Mouse (Mus musculus): ENCODE data around the gene Agbl1. TPM values are rescaled to one million over a fixed set of nuclear protein-coding genes. Genes with fewer than 3 reads are reported as not detected.

Gene Agbl1
- polyA plus RNA-seq, 1 experiment: 0.63 TPM

DNA sequence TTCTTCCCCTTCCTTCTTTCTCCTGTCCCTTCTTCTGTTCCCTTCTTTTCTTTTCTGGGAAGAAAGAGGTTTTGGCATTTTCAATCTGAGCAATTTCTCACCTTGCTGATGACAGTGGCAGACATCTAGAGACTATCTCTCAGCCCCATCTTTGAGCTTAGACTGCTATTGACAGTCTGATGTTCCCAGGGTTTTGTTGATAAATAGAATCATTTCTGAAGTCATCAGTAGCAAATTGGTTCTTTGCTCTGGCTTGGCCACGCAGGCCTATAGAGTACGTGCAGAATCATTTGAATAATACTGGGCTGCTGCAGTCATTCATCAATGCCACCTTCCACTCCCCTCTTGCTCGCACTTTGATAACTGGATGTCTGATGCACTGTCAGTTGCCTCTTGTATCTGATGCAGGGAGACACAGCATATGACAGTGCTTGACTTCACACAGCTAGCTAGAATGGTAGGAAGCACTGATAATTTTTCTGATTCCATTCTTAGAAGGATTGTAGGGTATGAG lies 186.5 kb downstream of the Agbl1 start:
- no peak overlapping the region for H3K27ac ChIP-seq (ENCODE audit: control insufficient read depth, insufficient read depth, low read depth, low read length)
- no peaks in the 10 kb centered on the region for H3K36me3 ChIP-seq (ENCODE audit: control insufficient read depth, insufficient read depth, low read length)
- TF ChIP-seq POLR2A (IDR thresholded peaks at IDR 0.05; ENCODE audit: control insufficient read depth, low read depth, low read length): no peak
- TF ChIP-seq CTCF (IDR thresholded peaks at IDR 0.05; ENCODE audit: control insufficient read depth, insufficient read depth, insufficient replicate concordance, low read depth, low read length): no peak
- no peak overlapping the region for H3K4me3 ChIP-seq (ENCODE audit: control insufficient read depth, low read depth, low read length)
- H3K27me3 ChIP-seq (ENCODE audit: control insufficient read depth, insufficient read depth, low read length): no peaks in the 10 kb centered on the region
- H3K4me1 ChIP-seq (ENCODE audit: control insufficient read depth, insufficient read depth, low read length): no peaks in the 10 kb centered on the region

DNA sequence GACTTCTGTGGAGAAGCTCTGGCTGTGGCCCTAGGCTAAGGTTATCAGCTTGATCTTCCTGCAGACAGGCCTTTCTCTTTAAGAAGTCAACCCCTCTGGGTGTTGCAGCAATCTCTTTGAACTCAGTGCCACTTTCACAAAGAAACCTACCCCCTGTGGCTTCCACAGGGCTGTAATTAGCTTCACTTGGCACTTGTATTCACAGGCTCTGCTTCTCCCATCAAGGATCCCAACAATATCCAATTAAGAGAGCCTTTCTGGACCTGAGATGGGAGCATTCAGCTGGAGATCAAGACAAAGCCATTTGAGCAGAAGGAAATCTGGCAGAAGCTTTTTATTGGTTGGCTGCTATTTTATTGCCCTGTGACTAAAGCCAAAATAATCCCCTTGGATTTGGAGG lies 208.9 kb downstream of the Agbl1 start:
- no peak for TF ChIP-seq CTCF (IDR thresholded peaks at IDR 0.05; ENCODE audit: control insufficient read depth, insufficient read depth, insufficient replicate concordance, low read depth, low read length)
- TF ChIP-seq POLR2A (IDR thresholded peaks at IDR 0.05; ENCODE audit: control insufficient read depth, low read depth, low read length): no peak
- Histone ChIP-seq H3K27me3 (ENCODE audit: control insufficient read depth, insufficient read depth, low read length) (no peaks in the 10 kb centered on the region), H3K27ac (ENCODE audit: control insufficient read depth, insufficient read depth, low read depth, low read length) (no peak overlapping the region), H3K36me3 (ENCODE audit: control insufficient read depth, insufficient read depth, low read length) (no peaks in the 10 kb centered on the region), H3K4me1 (ENCODE audit: control insufficient read depth, insufficient read depth, low read length) (no peaks in the 10 kb centered on the region), H3K4me3 (ENCODE audit: control insufficient read depth, low read depth, low read length) (no peak overlapping the region)

DNA sequence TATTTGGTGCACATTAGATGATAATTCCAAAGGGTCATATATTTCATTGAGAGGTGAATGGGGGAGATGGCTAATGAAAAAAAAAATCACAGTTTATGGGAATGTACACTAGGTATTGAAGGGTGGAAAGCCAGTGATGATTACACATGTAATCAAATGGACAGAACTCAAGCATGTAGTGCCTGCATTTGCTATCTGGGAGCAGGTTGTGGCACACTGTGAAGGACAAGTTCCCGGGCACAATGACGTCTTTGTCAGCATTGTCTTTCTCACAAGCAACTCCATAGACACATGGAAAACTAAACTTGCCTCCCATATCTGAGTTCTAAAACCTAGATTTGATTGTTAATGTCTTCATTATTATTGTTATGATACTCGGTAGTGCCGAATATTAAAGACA lies 209.3 kb downstream of the Agbl1 start:
- Histone ChIP-seq H3K27me3 (ENCODE audit: control insufficient read depth, insufficient read depth, low read length) (no peaks in the 10 kb centered on the region), H3K4me3 (ENCODE audit: control insufficient read depth, low read depth, low read length) (no peak overlapping the region), H3K27ac (ENCODE audit: control insufficient read depth, insufficient read depth, low read depth, low read length) (no peak overlapping the region), H3K36me3 (ENCODE audit: control insufficient read depth, insufficient read depth, low read length) (no peaks in the 10 kb centered on the region), H3K4me1 (ENCODE audit: control insufficient read depth, insufficient read depth, low read length) (no peaks in the 10 kb centered on the region)
- TF ChIP-seq CTCF (IDR thresholded peaks at IDR 0.05; ENCODE audit: control insufficient read depth, insufficient read depth, insufficient replicate concordance, low read depth, low read length) (no peak), POLR2A (IDR thresholded peaks at IDR 0.05; ENCODE audit: control insufficient read depth, low read depth, low read length) (no peak)

DNA sequence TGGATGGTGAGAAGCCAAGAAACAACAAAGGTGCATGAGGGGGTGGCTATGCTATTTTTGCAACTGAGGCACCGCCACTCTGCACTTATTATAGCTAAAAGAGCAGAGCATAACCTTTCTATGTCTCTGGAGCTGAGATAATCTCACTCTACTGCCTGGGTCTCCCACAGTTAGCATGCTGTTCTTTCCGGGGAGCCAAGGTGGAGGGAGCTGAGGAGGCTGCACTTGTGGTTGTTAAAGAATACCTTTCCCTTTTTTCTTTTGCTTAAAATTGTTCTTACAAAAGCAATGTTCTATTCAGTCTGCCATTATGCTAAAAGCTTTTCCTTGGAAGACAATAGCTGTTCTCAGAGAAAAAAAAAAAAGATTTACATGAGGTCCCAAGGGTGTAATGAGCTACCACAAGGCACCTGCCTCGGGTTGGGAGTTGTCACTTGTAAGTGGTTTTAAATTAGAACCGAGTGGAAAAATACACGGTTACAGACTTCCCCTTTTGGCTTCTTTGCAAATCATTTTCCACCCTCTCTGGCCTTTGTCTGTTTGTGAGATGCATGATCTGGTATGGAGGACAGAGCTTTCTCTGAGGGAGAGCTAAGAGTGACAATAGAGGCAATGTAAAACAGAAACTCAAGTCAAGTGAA lies 232.8 kb downstream of the Agbl1 start:
- Histone ChIP-seq H3K4me3 (ENCODE audit: control insufficient read depth, low read depth, low read length) (no peak overlapping the region), H3K27ac (ENCODE audit: control insufficient read depth, insufficient read depth, low read depth, low read length) (no peak overlapping the region), H3K27me3 (ENCODE audit: control insufficient read depth, insufficient read depth, low read length) (no peaks in the 10 kb centered on the region), H3K4me1 (ENCODE audit: control insufficient read depth, insufficient read depth, low read length) (no peaks in the 10 kb centered on the region), H3K36me3 (ENCODE audit: control insufficient read depth, insufficient read depth, low read length) (no peaks in the 10 kb centered on the region)
- no peak for TF ChIP-seq POLR2A (IDR thresholded peaks at IDR 0.05; ENCODE audit: control insufficient read depth, low read depth, low read length)
- TF ChIP-seq CTCF (IDR thresholded peaks at IDR 0.05; ENCODE audit: control insufficient read depth, insufficient read depth, insufficient replicate concordance, low read depth, low read length): no peak

DNA sequence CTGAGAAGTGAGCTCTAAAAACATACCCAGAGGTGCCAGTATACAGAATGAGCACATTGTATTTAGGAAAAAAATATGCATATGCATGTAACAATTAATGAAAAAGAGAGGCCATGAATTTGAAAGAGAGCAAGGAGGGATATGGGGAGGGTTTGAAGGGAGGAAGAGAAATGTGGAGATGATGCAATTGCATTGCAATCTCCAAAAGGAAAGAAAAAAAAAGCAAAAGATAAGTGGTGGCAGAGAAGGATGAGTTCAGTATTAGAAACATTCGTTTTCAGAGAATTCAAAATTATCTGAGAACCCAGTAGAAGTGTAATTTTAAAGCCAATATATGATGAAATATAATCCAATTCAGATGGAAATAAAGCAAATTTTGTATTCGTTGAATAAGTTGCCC lies 236.7 kb downstream of the Agbl1 start:
- no peaks in the 10 kb centered on the region for H3K36me3 ChIP-seq (ENCODE audit: control insufficient read depth, insufficient read depth, low read length)
- H3K27ac ChIP-seq (ENCODE audit: control insufficient read depth, insufficient read depth, low read depth, low read length): no peak overlapping the region
- TF ChIP-seq POLR2A (IDR thresholded peaks at IDR 0.05; ENCODE audit: control insufficient read depth, low read depth, low read length) (no peak), CTCF (IDR thresholded peaks at IDR 0.05; ENCODE audit: control insufficient read depth, insufficient read depth, insufficient replicate concordance, low read depth, low read length) (no peak)
- no peak overlapping the region for H3K4me3 ChIP-seq (ENCODE audit: control insufficient read depth, low read depth, low read length)
- no peaks in the 10 kb centered on the region for H3K27me3 ChIP-seq (ENCODE audit: control insufficient read depth, insufficient read depth, low read length)
- H3K4me1 ChIP-seq (ENCODE audit: control insufficient read depth, insufficient read depth, low read length): no peaks in the 10 kb centered on the region

DNA sequence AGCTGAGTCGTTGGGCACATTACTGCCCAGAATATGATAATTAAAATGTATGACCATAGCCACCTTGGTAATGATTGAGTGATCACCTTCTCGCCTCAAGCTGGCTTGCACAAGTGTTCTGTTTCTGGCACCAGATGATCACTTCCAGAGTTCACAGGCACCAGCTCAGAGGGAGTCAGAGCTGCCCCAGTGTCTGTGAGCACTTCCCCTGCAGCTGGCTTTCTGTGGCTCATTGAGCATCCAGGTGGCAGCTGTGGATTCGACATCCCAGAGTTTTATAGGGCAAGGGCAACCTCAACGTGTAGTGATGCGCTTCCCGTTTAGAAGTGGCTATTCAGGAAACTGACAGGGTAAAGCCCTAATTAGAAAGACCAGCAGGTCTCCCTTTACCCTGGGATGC lies 244.5 kb downstream of the Agbl1 start:
- H3K4me1 ChIP-seq (ENCODE audit: control insufficient read depth, insufficient read depth, low read length): no peaks in the 10 kb centered on the region
- H3K27me3 ChIP-seq (ENCODE audit: control insufficient read depth, insufficient read depth, low read length): no peaks in the 10 kb centered on the region
- H3K27ac ChIP-seq (ENCODE audit: control insufficient read depth, insufficient read depth, low read depth, low read length): no peak overlapping the region
- H3K36me3 ChIP-seq (ENCODE audit: control insufficient read depth, insufficient read depth, low read length): no peaks in the 10 kb centered on the region
- no peak overlapping the region for H3K4me3 ChIP-seq (ENCODE audit: control insufficient read depth, low read depth, low read length)
- TF ChIP-seq CTCF (IDR thresholded peaks at IDR 0.05; ENCODE audit: control insufficient read depth, insufficient read depth, insufficient replicate concordance, low read depth, low read length): no peak
- no peak for TF ChIP-seq POLR2A (IDR thresholded peaks at IDR 0.05; ENCODE audit: control insufficient read depth, low read depth, low read length)

DNA sequence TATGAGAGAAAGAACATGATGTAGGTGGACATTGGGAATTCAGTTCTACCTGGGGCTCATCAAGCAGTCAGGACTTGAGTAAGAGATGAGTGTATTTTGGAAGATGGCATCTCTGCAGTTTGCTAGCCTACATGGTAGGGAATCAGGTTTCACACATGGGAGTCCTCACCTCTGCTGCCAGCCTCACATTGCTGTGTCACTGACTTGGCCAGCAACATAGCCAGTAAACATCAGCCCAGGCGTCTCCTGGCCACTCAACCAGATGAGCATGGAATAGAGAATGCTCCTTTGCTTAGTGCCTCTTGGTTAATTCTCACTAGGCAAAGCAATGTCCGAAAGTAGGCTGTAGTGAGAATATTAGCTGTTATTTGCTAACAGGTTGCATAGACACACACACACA lies 255.9 kb downstream of the Agbl1 start:
- no peaks in the 10 kb centered on the region for H3K36me3 ChIP-seq (ENCODE audit: control insufficient read depth, insufficient read depth, low read length)
- no peak overlapping the region for H3K27ac ChIP-seq (ENCODE audit: control insufficient read depth, insufficient read depth, low read depth, low read length)
- H3K4me3 ChIP-seq (ENCODE audit: control insufficient read depth, low read depth, low read length): no peak overlapping the region
- no peaks in the 10 kb centered on the region for H3K4me1 ChIP-seq (ENCODE audit: control insufficient read depth, insufficient read depth, low read length)
- H3K27me3 ChIP-seq (ENCODE audit: control insufficient read depth, insufficient read depth, low read length): no peaks in the 10 kb centered on the region
- TF ChIP-seq POLR2A (IDR thresholded peaks at IDR 0.05; ENCODE audit: control insufficient read depth, low read depth, low read length) (no peak), CTCF (IDR thresholded peaks at IDR 0.05; ENCODE audit: control insufficient read depth, insufficient read depth, insufficient replicate concordance, low read depth, low read length) (no peak)

All from testis, adult 2 months (tissue).